Mouse (Mus musculus): ENCODE results near the gene Rnase11.

Gene Rnase11

DNA sequence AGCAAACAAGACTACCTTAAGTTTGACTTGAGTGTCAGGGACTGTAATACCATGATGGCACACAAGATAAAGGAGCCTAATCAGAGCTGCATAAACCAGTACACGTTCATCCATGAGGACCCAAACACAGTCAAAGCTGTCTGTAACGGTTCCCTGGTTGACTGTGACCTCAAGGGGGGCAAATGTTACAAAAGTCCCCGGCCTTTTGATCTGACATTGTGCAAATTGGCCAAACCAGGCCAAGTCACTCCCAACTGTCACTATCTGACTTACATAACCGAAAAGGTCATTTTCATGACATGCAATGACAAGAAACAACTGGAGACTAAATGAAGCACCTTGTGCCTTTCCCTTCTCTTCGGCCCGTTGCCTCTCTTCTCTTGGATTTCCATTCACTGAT lies 40.4 kb downstream of the Rnase11 start:
- no peak for DNase-seq (ENCODE audit: low read depth, low spot score)

DNA sequence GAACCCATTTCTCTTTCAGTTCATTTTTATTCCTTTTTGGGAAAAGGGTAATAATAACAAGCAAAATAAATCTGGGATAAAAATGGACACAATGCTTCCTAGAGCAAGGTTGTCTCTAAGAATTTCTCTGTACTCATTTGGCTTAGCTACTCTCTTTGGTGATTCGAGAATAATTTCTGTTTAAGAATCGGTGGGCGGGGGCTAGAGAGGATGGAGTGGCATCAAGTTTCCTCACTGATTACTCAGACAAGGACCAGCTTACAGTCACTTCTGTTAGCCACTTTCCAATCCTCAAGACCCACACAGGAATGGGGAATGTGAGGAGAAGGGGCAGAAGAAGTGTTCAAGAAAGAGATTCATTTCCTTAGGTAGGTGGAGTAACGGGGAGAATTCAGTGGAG lies 41.2 kb downstream of the Rnase11 start:
- DNase-seq (ENCODE audit: low read depth, low spot score) = no peak

DNA sequence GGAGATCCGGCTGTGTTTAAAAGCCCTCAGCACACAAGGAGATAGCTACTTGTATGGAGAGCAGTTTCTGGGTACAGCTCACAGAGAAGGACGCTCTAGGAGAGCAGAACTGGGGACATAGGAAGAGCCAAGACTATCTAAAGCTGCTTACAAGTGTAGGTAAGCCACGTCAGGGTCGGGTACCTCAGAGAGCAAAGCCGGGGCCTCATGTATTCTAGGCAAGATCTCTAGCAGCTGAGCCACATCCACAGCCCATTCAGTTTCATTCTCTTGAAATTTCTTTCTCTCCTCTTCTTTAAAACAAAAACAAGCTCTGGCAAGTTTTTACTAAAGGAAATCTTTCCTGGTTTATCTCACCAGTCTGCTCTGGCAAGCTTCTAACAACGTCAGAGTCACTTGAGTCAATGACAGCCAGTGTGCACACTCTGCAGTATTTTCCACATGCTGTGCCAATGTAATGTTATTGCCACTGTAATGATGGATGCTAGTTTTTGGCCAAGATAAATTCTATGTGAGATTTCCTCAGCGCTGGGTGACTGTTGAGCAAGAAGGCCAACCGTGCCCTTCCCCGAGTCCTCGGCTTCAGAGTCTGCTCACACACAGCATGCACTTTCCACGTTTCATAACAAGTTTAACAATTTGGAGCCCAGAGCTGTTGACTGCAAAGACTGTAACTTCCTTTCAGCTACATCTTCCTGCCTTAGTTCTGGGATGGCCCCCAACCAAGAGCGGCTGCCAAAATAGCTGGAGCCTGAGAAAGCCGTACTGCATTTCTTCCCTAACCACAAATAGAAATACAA lies 41.8 kb downstream of the Rnase11 start:
- DNase-seq (ENCODE audit: low read depth, low spot score) = no peak

DNA sequence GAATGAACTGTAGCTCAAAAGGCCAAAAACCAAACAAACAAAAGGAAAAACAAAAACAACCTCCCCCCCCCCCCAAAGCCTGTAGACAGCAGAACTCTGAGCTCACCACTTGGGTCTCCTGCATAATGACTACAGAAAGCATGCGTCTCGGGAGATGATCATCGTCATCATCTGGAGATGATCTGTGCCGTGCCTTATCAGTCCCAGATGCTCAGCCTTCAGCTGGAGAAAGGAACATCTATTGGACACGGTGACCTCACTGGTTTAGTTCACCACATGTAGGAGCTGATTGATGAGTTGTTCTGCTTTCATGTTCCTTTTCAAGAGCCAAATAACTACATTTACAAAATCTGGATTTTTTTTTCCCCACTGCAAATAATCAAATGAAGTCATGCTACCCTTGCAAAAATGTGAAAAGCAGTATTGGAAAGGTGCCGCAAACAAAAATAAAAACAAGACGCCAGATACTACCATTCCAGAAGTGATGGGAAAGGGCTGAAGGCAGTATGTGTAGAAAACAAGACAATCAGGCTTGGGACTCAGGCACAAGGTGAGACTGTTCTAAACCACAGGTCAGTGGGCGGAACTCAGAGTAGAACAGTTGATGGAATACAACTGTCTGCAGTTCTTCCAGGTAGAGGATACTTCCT lies 42.7 kb downstream of the Rnase11 start, which contains the start of gene Rnase10:
Gene Rnase10, plus strand, starts transcription at position 600 of the 650 bp plus-strand sequence.
- DNase-seq (ENCODE audit: low read depth, low spot score) = no peak
